Mouse (Mus musculus): ENCODE results near the gene Olfr20. TPM values are rescaled to one million over a fixed set of nuclear protein-coding genes. Genes with fewer than 3 reads are reported as not detected.
"Not testable (repeated sequence)": the region's sequence is repeated elsewhere in the genome, so short reads cannot be mapped to it uniquely, and the experiment has no call there.

The Olfr20 gene
- total RNA-seq (2015; ENCODE audit: low replicate concordance) (not detected in 2 replicates), total RNA-seq (2017; ENCODE audit: low replicate concordance) (not detected in 2 replicates)

- ATAC-seq (replicated peaks; ENCODE audit: low FRiP score, poor library complexity, severe bottlenecking) = no peak
These were observed at the start of gene Olfr20 for GRCm38 (mm10) chr11:73350483-73350882. Gene Olfr20, plus strand, starts transcription at chr11:73350783.

- ATAC-seq (replicated peaks; ENCODE audit: low FRiP score, poor library complexity, severe bottlenecking) = no peak
These were observed 47.5 kb upstream of the Olfr20 start for GRCm38 (mm10) chr11:73303123-73303522.

- ATAC-seq (replicated peaks; ENCODE audit: low FRiP score, poor library complexity, severe bottlenecking) = no peak
These were observed 34.6 kb upstream of the Olfr20 start for GRCm38 (mm10) chr11:73315961-73316360.

GRCm38 (mm10) chr11:73318581-73318980 is 32.0 kb upstream of the Olfr20 start:
- not testable (repeated sequence) for ATAC-seq (replicated peaks; ENCODE audit: low FRiP score, poor library complexity, severe bottlenecking)

- ATAC-seq (replicated peaks; ENCODE audit: low FRiP score, poor library complexity, severe bottlenecking) = not testable (repeated sequence)
These were observed 29.5 kb upstream of the Olfr20 start for GRCm38 (mm10) chr11:73321064-73321463.

GRCm38 (mm10) chr11:73323906-73324830 is 26.4 kb upstream of the Olfr20 start:
- ATAC-seq (replicated peaks; ENCODE audit: low FRiP score, poor library complexity, severe bottlenecking) = no peak

GRCm38 (mm10) chr11:73326485-73326886 is 24.1 kb upstream of the Olfr20 start:
- ATAC-seq (replicated peaks; ENCODE audit: low FRiP score, poor library complexity, severe bottlenecking) = no peak

- ATAC-seq (replicated peaks; ENCODE audit: low FRiP score, poor library complexity, severe bottlenecking) = no peak
These were observed 23.2 kb upstream of the Olfr20 start for GRCm38 (mm10) chr11:73327361-73327760.

GRCm38 (mm10) chr11:73329442-73329841 is 21.1 kb upstream of the Olfr20 start, which contains the start of the genes Aspa, Gm49340 and Spata22:
Gene Aspa, minus strand, starts transcription at chr11:73329596.
Gene Gm49340, plus strand, starts transcription at chr11:73329741.
Gene Spata22, plus strand, starts transcription at chr11:73329741.
- no peak for ATAC-seq (replicated peaks; ENCODE audit: low FRiP score, poor library complexity, severe bottlenecking)

GRCm38 (mm10) chr11:73333357-73333756 is 17.2 kb upstream of the Olfr20 start:
- no peak for ATAC-seq (replicated peaks; ENCODE audit: low FRiP score, poor library complexity, severe bottlenecking)

GRCm38 (mm10) chr11:73336919-73337318 is 13.7 kb upstream of the Olfr20 start:
- ATAC-seq (replicated peaks; ENCODE audit: low FRiP score, poor library complexity, severe bottlenecking) = no peak

- no peak for ATAC-seq (replicated peaks; ENCODE audit: low FRiP score, poor library complexity, severe bottlenecking)
These were observed 20.4 kb downstream of the Olfr20 start, which contains the start of gene Olfr376 for GRCm38 (mm10) chr11:73370946-73371345. Gene Olfr376, plus strand, starts transcription at chr11:73371246.

GRCm38 (mm10) chr11:73395374-73395773 is 44.8 kb downstream of the Olfr20 start:
- ATAC-seq (replicated peaks; ENCODE audit: low FRiP score, poor library complexity, severe bottlenecking) = no peak

- no peak for ATAC-seq (replicated peaks; ENCODE audit: low FRiP score, poor library complexity, severe bottlenecking)
These were observed 48.9 kb downstream of the Olfr20 start, which contains the start of gene Olfr1 for GRCm38 (mm10) chr11:73399514-73399913. Gene Olfr1, minus strand, starts transcription at chr11:73399614.

Other genes starting within 250 kb of the Olfr20 start
- 7.9 and 12.7 TPM in 2 replicates for gene Haspin, start 212.5 kb upstream of the Olfr20 start, total RNA-seq (2015; ENCODE audit: low replicate concordance)
- 13.1 and 16.7 TPM in 2 replicates for gene Haspin, start 212.5 kb upstream of the Olfr20 start, total RNA-seq (2017; ENCODE audit: low replicate concordance)
- not detected in 2 replicates for gene P2rx5, start 190.4 kb upstream of the Olfr20 start, total RNA-seq (2015; ENCODE audit: low replicate concordance)
- gene P2rx5, start 190.4 kb upstream of the Olfr20 start, total RNA-seq (2017; ENCODE audit: low replicate concordance) = not detected in 2 replicates
- 12.5 and 25.2 TPM in 2 replicates for gene Emc6, start 173.7 kb upstream of the Olfr20 start, total RNA-seq (2015; ENCODE audit: low replicate concordance)
- gene Emc6, start 173.7 kb upstream of the Olfr20 start, total RNA-seq (2017; ENCODE audit: low replicate concordance) = 3.3 and 6.0 TPM in 2 replicates
- 3.1 and 4.4 TPM in 2 replicates for gene Tax1bp3, start 173.7 kb upstream of the Olfr20 start, total RNA-seq (2015; ENCODE audit: low replicate concordance)
- 2.5 and 4.0 TPM in 2 replicates for gene Tax1bp3, start 173.7 kb upstream of the Olfr20 start, total RNA-seq (2017; ENCODE audit: low replicate concordance)
- 2.3 and 6.0 TPM in 2 replicates for gene Ctns, start 151.7 kb upstream of the Olfr20 start, total RNA-seq (2015; ENCODE audit: low replicate concordance)
- 3.5 and 6.0 TPM in 2 replicates for gene Ctns, start 151.7 kb upstream of the Olfr20 start, total RNA-seq (2017; ENCODE audit: low replicate concordance)
- 2.1 TPM in 1 of 2 replicates, not detected in the other for gene Shpk, start 151.3 kb upstream of the Olfr20 start, total RNA-seq (2015; ENCODE audit: low replicate concordance)
- gene Shpk, start 151.3 kb upstream of the Olfr20 start, total RNA-seq (2017; ENCODE audit: low replicate concordance) = 1.5 and 2.4 TPM in 2 replicates
- not detected in 2 replicates for gene Trpv1, start 116.5 kb upstream of the Olfr20 start, total RNA-seq (2015; ENCODE audit: low replicate concordance)
- gene Trpv1, start 116.5 kb upstream of the Olfr20 start, total RNA-seq (2017; ENCODE audit: low replicate concordance) = not detected in 2 replicates
- not detected in 2 replicates for gene Trpv3, start 83.4 kb upstream of the Olfr20 start, total RNA-seq (2015; ENCODE audit: low replicate concordance)
- gene Trpv3, start 83.4 kb upstream of the Olfr20 start, total RNA-seq (2017; ENCODE audit: low replicate concordance) = not detected in 2 replicates
- gene Aspa, start 21.2 kb upstream of the Olfr20 start, total RNA-seq (2015; ENCODE audit: low replicate concordance) = 1.3 TPM in 1 of 2 replicates, not detected in the other
- not detected in 2 replicates for gene Aspa, start 21.2 kb upstream of the Olfr20 start, total RNA-seq (2017; ENCODE audit: low replicate concordance)
- not detected in 2 replicates for gene Gm49340, start 21.0 kb upstream of the Olfr20 start, total RNA-seq (2015; ENCODE audit: low replicate concordance)
- gene Gm49340, start 21.0 kb upstream of the Olfr20 start, total RNA-seq (2017; ENCODE audit: low replicate concordance) = not detected in 2 replicates
- gene Spata22, start 21.0 kb upstream of the Olfr20 start, total RNA-seq (2015; ENCODE audit: low replicate concordance) = not detected in 2 replicates
- gene Spata22, start 21.0 kb upstream of the Olfr20 start, total RNA-seq (2017; ENCODE audit: low replicate concordance) = not detected in 2 replicates
- gene Olfr376, start 20.5 kb downstream of the Olfr20 start, total RNA-seq (2015; ENCODE audit: low replicate concordance) = not detected in 2 replicates
- gene Olfr376, start 20.5 kb downstream of the Olfr20 start, total RNA-seq (2017; ENCODE audit: low replicate concordance) = not detected in 2 replicates
- not detected in 2 replicates for gene Olfr1, start 48.8 kb downstream of the Olfr20 start, total RNA-seq (2015; ENCODE audit: low replicate concordance)
- not detected in 2 replicates for gene Olfr1, start 48.8 kb downstream of the Olfr20 start, total RNA-seq (2017; ENCODE audit: low replicate concordance)
- not detected in 2 replicates for gene Olfr378, start 77.7 kb downstream of the Olfr20 start, total RNA-seq (2015; ENCODE audit: low replicate concordance)
- not detected in 2 replicates for gene Olfr378, start 77.7 kb downstream of the Olfr20 start, total RNA-seq (2017; ENCODE audit: low replicate concordance)
- gene Olfr380, start 106.7 kb downstream of the Olfr20 start, total RNA-seq (2015; ENCODE audit: low replicate concordance) = not detected in 2 replicates
- gene Olfr380, start 106.7 kb downstream of the Olfr20 start, total RNA-seq (2017; ENCODE audit: low replicate concordance) = not detected in 2 replicates
- not detected in 2 replicates for gene Olfr381, start 140.8 kb downstream of the Olfr20 start, total RNA-seq (2015; ENCODE audit: low replicate concordance)
- not detected in 2 replicates for gene Olfr381, start 140.8 kb downstream of the Olfr20 start, total RNA-seq (2017; ENCODE audit: low replicate concordance)
- gene Olfr382, start 166.4 kb downstream of the Olfr20 start, total RNA-seq (2015; ENCODE audit: low replicate concordance) = not detected in 2 replicates
- gene Olfr382, start 166.4 kb downstream of the Olfr20 start, total RNA-seq (2017; ENCODE audit: low replicate concordance) = not detected in 2 replicates
- not detected in 2 replicates for gene Olfr385, start 242.2 kb downstream of the Olfr20 start, total RNA-seq (2015; ENCODE audit: low replicate concordance)
- gene Olfr385, start 242.2 kb downstream of the Olfr20 start, total RNA-seq (2017; ENCODE audit: low replicate concordance) = not detected in 2 replicates
- not detected in 2 replicates for gene Olfr384, start 247.8 kb downstream of the Olfr20 start, total RNA-seq (2015; ENCODE audit: low replicate concordance)
- gene Olfr384, start 247.8 kb downstream of the Olfr20 start, total RNA-seq (2017; ENCODE audit: low replicate concordance) = not detected in 2 replicates